Mouse (Mus musculus): ENCODE measurements around the gene Chrdl2.

DNA sequence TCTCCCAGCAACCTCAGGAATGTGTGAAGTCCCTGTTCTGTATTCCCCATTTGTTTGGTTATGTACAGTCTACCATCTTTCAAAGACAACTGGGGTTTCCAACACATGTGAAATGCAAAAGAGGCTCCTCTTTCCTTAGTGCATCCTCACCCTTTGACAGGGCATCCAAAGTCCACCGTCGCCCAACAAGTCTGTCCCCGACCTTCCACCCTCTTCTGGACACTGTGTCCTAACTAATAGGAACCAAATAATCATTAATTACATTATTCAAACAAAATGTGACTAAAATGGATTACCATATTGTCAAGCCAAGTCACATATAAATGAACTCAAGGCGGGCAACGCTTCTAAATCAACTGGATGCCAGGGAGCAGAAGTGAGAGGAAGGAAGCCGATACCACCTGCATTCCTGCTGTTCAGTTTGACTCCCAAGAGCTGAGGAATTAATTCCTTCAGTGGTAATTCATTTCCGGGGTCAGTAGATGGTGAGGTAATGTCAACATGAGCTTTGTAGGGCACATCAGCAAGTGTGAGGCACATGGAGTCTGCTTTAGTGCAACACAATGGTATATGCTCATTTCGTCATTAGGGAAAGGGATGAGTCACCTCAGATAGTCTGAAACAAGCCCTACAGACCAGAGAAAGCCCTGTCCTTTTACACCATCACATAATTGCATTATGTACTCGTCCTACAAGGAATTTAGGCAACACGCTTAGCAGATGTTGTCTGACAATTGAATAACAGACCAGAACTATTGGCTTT, 31.6 kb upstream of the Chrdl2 start:
- TF ChIP-seq CTCF (IDR thresholded peaks at IDR 0.05; ENCODE audit: low read depth) (no peak), EP300 (IDR thresholded peaks at IDR 0.05; ENCODE audit: low read depth) (no peak)

Measured in liver, embryonic 14.5 days (tissue).